Mouse (Mus musculus) intestine, postnatal 0 days (tissue): ENCODE measurements around the gene Ovca2. TPM values are rescaled to one million over a fixed set of nuclear protein-coding genes. Genes with fewer than 3 reads are reported as not detected.

Experiments
- ATAC-seq: fragments of 200-750 bp; cut with Nextera tagmentation; 2 replicates; pipeline ENCODE4 v1.8.0; 2017; ENCODE audit warnings: mild to moderate bottlenecking, moderate TSS enrichment, moderate library complexity
- H3K27ac ChIP-seq: fragments of 300-500 bp; sonication (generic); 2 replicates; pipeline ENCODE4 v1.5.1; 2014; ENCODE audit warnings: mild to moderate bottlenecking, low read depth, low read length, moderate library complexity
- H3K27me3 ChIP-seq: fragments of 300-500 bp; sonication (generic); replicated peaks from 2 replicates; pipeline ENCODE4 v1.6.1; 2014; ENCODE audit warnings: low read length, mixed read lengths; ENCODE audit not compliant: control insufficient read depth, insufficient read depth
- H3K36me3 ChIP-seq: fragments of 300-500 bp; sonication (generic); 2 replicates; pipeline ENCODE4 v1.6.1; 2014; ENCODE audit warnings: mild to moderate bottlenecking, moderate library complexity; ENCODE audit not compliant: control insufficient read depth, insufficient read depth
- H3K4me1 ChIP-seq: fragments of 300-500 bp; sonication (generic); replicated peaks from 2 replicates; pipeline ENCODE4 v1.6.1; 2014; ENCODE audit warnings: antibody characterized with exemption, low read length, mixed read lengths; ENCODE audit not compliant: control insufficient read depth, insufficient read depth
- H3K4me2 ChIP-seq: fragments of 300-500 bp; sonication (generic); replicated peaks from 2 replicates; pipeline ENCODE4 v1.6.1; 2014; ENCODE audit warnings: low read depth, mild to moderate bottlenecking, moderate library complexity
- H3K4me3 ChIP-seq: fragments of 300-500 bp; sonication (generic); 2 replicates; pipeline ENCODE4 v1.5.1; 2014; ENCODE audit warnings: low read depth, low read length
- H3K9ac ChIP-seq: fragments of 300-500 bp; sonication (generic); 2 replicates; pipeline ENCODE4 v1.6.1; 2014; ENCODE audit warnings: mild to moderate bottlenecking, low read depth, low read length
- H3K9me3 ChIP-seq: fragments of 300-500 bp; sonication (generic); 2 replicates; pipeline ENCODE4 v1.6.1; 2016; ENCODE audit warnings: mixed run types; ENCODE audit not compliant: control insufficient read depth
- CTCF ChIP-seq: sonication (generic); IDR thresholded peaks from 2 replicates; pipeline ENCODE4 v1.5.1; 2016; ENCODE audit warnings: low read depth, mild to moderate bottlenecking, control low read depth, antibody characterized with exemption, moderate library complexity
- WGBS: fragments of 180-500 bp; shearing (Covaris S2); extraction: QIAGEN DNeasy Blood & Tissue Kit; methylation state at CpG from one replicate; pipeline ENCODE4 v1.1.7; 2014; 5-methylcytosine and 5-hydroxymethylcytosine counted together
- polyA plus RNA-seq: library from polyadenylated mRNA; unstranded; fragments of >200 nt; fragmentation: Nextera tagmentation; extraction: Ambion mirVana; gene quantifications from 2 replicates; pipeline ENCODE4 v1.2.1, GENCODE M21; 2015

Gene Ovca2
- polyA plus RNA-seq, 1 experiment from 2014 or later: 21.6 TPM

- TF ChIP-seq CTCF: no peak
- no peak overlapping the region for H3K4me3 ChIP-seq
- H3K9me3 ChIP-seq: no peaks in the 10 kb centered on the region
- H3K9ac ChIP-seq: no peak overlapping the region
- no peak for ATAC-seq
- H3K27ac ChIP-seq: no peak overlapping the region
- 0 out of 2 replicates have a peak, but pooled peaks cover 3% of the 10 kb centered on the region for H3K36me3 ChIP-seq
- no peaks in the 10 kb centered on the region for H3K27me3 ChIP-seq
- 50% methylated on average over 5 of the region's 5 CpGs for WGBS
- no peak overlapping the region for H3K4me2 ChIP-seq
- H3K4me1 ChIP-seq: peaks cover 14% of the 10 kb centered on the region; the same call in 1 of the 2 replicates
These were observed 41.8 kb downstream of the Ovca2 start for GRCm38 (mm10) chr11:75136666-75137398.

- no peaks in the 10 kb centered on the region for H3K9me3 ChIP-seq
- H3K9ac ChIP-seq: no peak overlapping the region
- 0 out of 2 replicates have a peak, but pooled peaks cover 3% of the 10 kb centered on the region for H3K36me3 ChIP-seq
- ATAC-seq: no peak
- H3K4me2 ChIP-seq: no peak overlapping the region
- H3K27me3 ChIP-seq: no peaks in the 10 kb centered on the region
- TF ChIP-seq CTCF: no peak
- peaks cover 5% of the 10 kb centered on the region; the same call in 1 of the 2 replicates for H3K4me1 ChIP-seq
- no peak overlapping the region for H3K27ac ChIP-seq
- 91% methylated on average over 4 of the region's 4 CpGs for WGBS
- H3K4me3 ChIP-seq: no peak overlapping the region
These were observed 43.3 kb downstream of the Ovca2 start for GRCm38 (mm10) chr11:75135358-75135757.

- 68% methylated on average over 5 of the region's 5 CpGs for WGBS
These were observed 44.1 kb downstream of the Ovca2 start for GRCm38 (mm10) chr11:75134485-75135068.

DNA sequence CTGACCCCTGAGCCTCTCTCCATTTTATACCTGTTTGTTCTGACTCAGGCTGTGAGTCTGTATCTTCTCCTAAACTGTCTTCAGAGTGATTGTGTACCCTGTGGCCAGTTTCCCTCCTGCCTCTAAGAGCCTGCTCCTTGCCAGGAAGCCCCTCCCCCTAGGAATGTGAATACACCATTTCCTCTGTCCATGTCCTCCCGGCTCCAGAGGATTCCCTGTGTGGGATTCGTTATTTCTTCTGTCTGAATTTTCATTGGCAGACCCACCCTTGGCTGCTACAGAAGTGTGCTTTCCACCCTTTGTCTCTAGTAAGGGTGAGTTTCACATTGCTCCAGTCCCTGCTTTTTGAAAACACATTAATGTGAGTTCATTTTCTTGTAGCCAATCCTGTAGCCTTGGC lies 44.7 kb downstream of the Ovca2 start:
- H3K4me3 ChIP-seq: no peak overlapping the region
- WGBS: 16% methylated on average over 2 of the region's 2 CpGs
- no peak for TF ChIP-seq CTCF
- no peak overlapping the region for H3K9ac ChIP-seq
- H3K27ac ChIP-seq: no peak overlapping the region; the same call in 1 of the 2 replicates
- H3K4me2 ChIP-seq: no peak overlapping the region
- H3K36me3 ChIP-seq: 0 out of 2 replicates have a peak, but pooled peaks cover 3% of the 10 kb centered on the region
- H3K4me1 ChIP-seq: no peaks in the 10 kb centered on the region; the same call in 1 of the 2 replicates
- no peaks in the 10 kb centered on the region for H3K9me3 ChIP-seq
- ATAC-seq: no peak
- no peaks in the 10 kb centered on the region for H3K27me3 ChIP-seq

More at GRCm38 (mm10) chr11:75134485-75135068, 44.1 kb downstream of the Ovca2 start:
- 0 out of 2 replicates have a peak, but pooled peaks cover 3% of the 10 kb centered on the region for H3K36me3 ChIP-seq
- TF ChIP-seq CTCF: no peak
- H3K4me2 ChIP-seq: no peak overlapping the region
- H3K4me3 ChIP-seq: no peak overlapping the region
- no peak overlapping the region for H3K9ac ChIP-seq
- no peak overlapping the region; the same call in 1 of the 2 replicates for H3K27ac ChIP-seq
- H3K27me3 ChIP-seq: no peaks in the 10 kb centered on the region
- H3K4me1 ChIP-seq: no peaks in the 10 kb centered on the region; the same call in 1 of the 2 replicates
- H3K9me3 ChIP-seq: no peaks in the 10 kb centered on the region
- no peak for ATAC-seq

DNA sequence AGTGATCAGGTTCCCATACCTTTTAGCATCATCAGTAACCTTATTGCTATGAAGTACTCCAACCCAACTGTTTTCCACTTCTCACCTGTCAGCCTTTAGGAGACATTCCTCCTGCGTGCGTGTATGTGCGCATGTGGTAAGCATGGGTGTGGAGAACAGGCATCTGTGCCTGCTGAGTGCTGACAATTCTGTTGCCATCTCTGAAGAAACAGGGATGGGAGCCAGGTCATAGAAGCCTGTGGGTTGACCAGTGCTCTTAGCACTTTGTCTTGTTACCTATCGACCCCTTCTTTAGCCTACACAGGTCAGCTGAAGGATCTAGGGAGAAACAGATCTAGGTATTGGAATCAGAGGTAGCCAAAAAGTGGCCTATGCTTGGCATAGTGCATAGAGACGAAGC lies 45.2 kb downstream of the Ovca2 start:
- Histone ChIP-seq H3K27ac (no peak overlapping the region; the same call in 1 of the 2 replicates), H3K36me3 (0 out of 2 replicates have a peak, but pooled peaks cover 3% of the 10 kb centered on the region), H3K9ac (no peak overlapping the region), H3K4me1 (no peaks in the 10 kb centered on the region; the same call in 1 of the 2 replicates), H3K4me2 (no peak overlapping the region), H3K27me3 (no peaks in the 10 kb centered on the region), H3K9me3 (no peaks in the 10 kb centered on the region), H3K4me3 (no peak overlapping the region)
- WGBS: 89% methylated on average over 5 of the region's 5 CpGs
- no peak for ATAC-seq
- no peak for TF ChIP-seq CTCF

DNA sequence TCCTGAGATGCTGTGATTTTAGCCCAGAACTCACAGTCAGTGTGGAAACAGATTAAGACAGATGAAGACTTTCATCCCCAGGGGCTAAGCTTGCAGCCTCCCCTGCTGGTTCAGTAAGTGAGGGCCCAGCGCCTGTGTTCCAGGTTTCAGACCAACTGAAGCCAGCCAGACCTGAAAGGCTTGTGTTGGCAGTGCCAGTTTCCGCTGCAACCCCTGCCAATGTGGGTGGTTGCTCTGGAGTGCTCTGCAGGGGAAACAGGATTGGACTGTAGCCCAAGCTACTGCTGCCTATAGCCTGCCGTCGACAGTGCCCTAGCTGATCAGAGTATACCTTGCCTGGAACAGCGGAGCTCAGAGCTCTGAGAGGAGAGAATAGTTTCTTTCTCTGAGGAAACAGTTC lies 46.4 kb downstream of the Ovca2 start:
- Histone ChIP-seq H3K4me3 (no peak overlapping the region), H3K36me3 (0 out of 2 replicates have a peak, but pooled peaks cover 3% of the 10 kb centered on the region), H3K4me1 (no peaks in the 10 kb centered on the region; the same call in 1 of the 2 replicates), H3K27ac (no peak overlapping the region), H3K27me3 (no peaks in the 10 kb centered on the region), H3K9me3 (no peaks in the 10 kb centered on the region), H3K9ac (no peak overlapping the region), H3K4me2 (no peak overlapping the region)
- ATAC-seq: no peak
- TF ChIP-seq CTCF: peak; percentile 55
- 80% methylated on average over 5 of the region's 5 CpGs for WGBS
